Mouse (Mus musculus): ENCODE measurements at regions not wholly inside any gene's neighbourhood (a gene's known extent, or its start where the extent isn't known, plus 50 kb on each side); places are given as distances from the start of the nearest gene placed in this dataset.

DNA sequence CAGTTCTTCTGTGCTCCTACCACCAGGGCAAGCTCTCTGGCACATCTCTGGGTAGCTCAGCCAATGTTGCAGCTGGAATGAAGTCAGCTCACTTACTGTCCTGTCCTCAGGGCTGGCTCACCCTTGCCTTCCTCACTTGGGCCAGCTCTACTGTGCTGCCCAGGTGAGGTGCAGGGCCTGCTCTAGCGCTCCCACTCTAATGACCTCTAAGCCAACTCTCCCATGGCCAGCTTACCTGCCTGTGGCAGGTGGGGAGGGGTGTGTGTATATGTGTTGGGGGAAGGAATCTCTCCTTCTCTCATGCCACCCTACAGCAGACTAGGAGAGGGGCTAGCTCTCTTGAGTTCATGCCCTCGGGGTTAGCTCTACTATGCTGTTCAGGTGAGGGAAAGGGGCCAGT is 275.6 kb upstream of the Ptger4 start:
- no peaks in the 10 kb centered on the region for H3K4me1 ChIP-seq (ENCODE audit: control insufficient read depth, insufficient read depth, low read depth, low read length)
- H3K9ac ChIP-seq (ENCODE audit: low read depth, low read length) = no peak overlapping the region
- no peak for ATAC-seq
- H3K9me3 ChIP-seq (ENCODE audit: control insufficient read depth, low read length) = no peaks in the 10 kb centered on the region
- no peak overlapping the region for H3K27ac ChIP-seq (ENCODE audit: low read depth, low read length)
- H3K4me2 ChIP-seq (ENCODE audit: low read length) = no peak overlapping the region
- H3K4me3 ChIP-seq (ENCODE audit: low read length) = no peak overlapping the region
- H3K36me3 ChIP-seq (ENCODE audit: control insufficient read depth, insufficient read depth, low read length) = no peaks in the 10 kb centered on the region
- 84% methylated on average over 2 of the region's 2 CpGs for WGBS
- no peaks in the 10 kb centered on the region for H3K27me3 ChIP-seq (replicated peaks; ENCODE audit: control insufficient read depth, insufficient read depth, low read length)

DNA sequence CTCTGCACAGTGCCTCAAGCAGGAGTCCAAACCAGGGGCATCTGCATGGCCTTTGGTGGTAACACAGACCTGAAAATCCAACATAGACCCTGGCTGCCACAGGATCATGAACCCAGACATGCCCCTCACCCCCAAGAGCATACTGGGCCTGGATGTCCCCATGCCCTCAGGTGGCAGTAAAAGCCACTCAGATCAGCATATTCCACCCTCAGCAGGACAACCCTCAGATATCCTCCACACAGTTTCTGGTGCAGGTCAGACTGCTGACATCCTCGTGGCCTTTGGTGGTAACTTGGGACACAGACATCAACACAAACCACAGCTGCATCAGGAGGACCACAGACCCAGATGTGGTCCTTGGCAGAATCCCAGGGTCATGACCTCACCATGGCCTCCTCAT is 276.0 kb upstream of the Ptger4 start:
- Histone ChIP-seq H3K27me3 (replicated peaks; ENCODE audit: control insufficient read depth, insufficient read depth, low read length) (no peaks in the 10 kb centered on the region), H3K9me3 (ENCODE audit: control insufficient read depth, low read length) (no peaks in the 10 kb centered on the region), H3K9ac (ENCODE audit: low read depth, low read length) (no peak overlapping the region), H3K4me3 (ENCODE audit: low read length) (no peak overlapping the region), H3K27ac (ENCODE audit: low read depth, low read length) (no peak overlapping the region), H3K4me2 (ENCODE audit: low read length) (no peak overlapping the region), H3K36me3 (ENCODE audit: control insufficient read depth, insufficient read depth, low read length) (no peaks in the 10 kb centered on the region), H3K4me1 (ENCODE audit: control insufficient read depth, insufficient read depth, low read depth, low read length) (no peaks in the 10 kb centered on the region)
- ATAC-seq = no peak
- WGBS = 94% methylated on average over 1 of the region's 1 CpGs

DNA sequence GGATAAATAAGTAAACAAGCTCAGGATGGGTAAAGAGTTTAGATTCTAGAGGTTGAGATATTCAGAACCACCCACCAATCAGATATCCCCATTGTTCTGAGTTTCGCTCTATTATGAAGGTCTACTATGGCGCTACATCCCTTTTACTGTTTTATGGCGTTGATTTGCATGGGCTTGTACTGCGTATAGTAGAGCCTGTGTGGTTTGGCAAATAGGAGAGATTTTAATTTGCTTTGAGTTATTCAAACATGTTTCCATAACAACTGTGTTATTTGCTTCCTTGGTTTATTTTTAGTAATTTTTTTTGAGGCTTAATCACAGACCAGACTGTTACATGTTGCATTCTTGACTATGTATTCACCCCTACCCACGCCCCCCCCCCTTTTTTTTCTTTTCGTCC is 284.6 kb upstream of the Ptger4 start:
- Histone ChIP-seq H3K4me3 (ENCODE audit: low read length) (no peak overlapping the region), H3K36me3 (ENCODE audit: control insufficient read depth, insufficient read depth, low read length) (no peaks in the 10 kb centered on the region), H3K9me3 (ENCODE audit: control insufficient read depth, low read length) (no peaks in the 10 kb centered on the region), H3K4me1 (ENCODE audit: control insufficient read depth, insufficient read depth, low read depth, low read length) (no peaks in the 10 kb centered on the region), H3K27ac (ENCODE audit: low read depth, low read length) (no peak overlapping the region), H3K4me2 (ENCODE audit: low read length) (no peak overlapping the region), H3K27me3 (replicated peaks; ENCODE audit: control insufficient read depth, insufficient read depth, low read length) (no peaks in the 10 kb centered on the region), H3K9ac (ENCODE audit: low read depth, low read length) (no peak overlapping the region)
- WGBS = 95% methylated on average over 6 of the region's 6 CpGs
- no peak; the same call in 1 of the 2 replicates for ATAC-seq

DNA sequence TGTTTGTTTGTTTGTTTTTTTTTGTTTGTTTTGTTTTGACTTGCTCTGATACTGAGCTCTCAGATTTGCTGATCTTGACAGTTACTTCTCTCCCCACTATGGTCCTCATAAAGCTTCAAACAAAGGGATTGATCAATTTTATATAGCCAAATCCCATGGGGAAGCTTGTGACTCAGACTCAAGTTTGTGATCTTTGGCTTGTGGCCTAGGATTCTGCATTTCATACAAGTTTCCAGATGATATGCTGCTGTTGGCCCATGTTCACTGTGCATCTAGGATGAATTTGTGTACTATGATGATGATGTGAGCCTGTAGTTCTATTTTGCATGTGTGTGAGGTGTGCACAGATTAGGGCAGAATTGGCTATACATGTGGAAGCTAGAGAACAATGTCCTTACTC is 289.7 kb upstream of the Ptger4 start:
- no peaks in the 10 kb centered on the region for H3K36me3 ChIP-seq (ENCODE audit: control insufficient read depth, insufficient read depth, low read length)
- H3K4me3 ChIP-seq (ENCODE audit: low read length) = no peak overlapping the region
- no peak overlapping the region for H3K9ac ChIP-seq (ENCODE audit: low read depth, low read length)
- H3K27me3 ChIP-seq (replicated peaks; ENCODE audit: control insufficient read depth, insufficient read depth, low read length) = no peaks in the 10 kb centered on the region
- no peak for ATAC-seq
- no peaks in the 10 kb centered on the region for H3K9me3 ChIP-seq (ENCODE audit: control insufficient read depth, low read length)
- no peaks in the 10 kb centered on the region for H3K4me1 ChIP-seq (ENCODE audit: control insufficient read depth, insufficient read depth, low read depth, low read length)
- H3K27ac ChIP-seq (ENCODE audit: low read depth, low read length) = no peak overlapping the region
- no peak overlapping the region for H3K4me2 ChIP-seq (ENCODE audit: low read length)

DNA sequence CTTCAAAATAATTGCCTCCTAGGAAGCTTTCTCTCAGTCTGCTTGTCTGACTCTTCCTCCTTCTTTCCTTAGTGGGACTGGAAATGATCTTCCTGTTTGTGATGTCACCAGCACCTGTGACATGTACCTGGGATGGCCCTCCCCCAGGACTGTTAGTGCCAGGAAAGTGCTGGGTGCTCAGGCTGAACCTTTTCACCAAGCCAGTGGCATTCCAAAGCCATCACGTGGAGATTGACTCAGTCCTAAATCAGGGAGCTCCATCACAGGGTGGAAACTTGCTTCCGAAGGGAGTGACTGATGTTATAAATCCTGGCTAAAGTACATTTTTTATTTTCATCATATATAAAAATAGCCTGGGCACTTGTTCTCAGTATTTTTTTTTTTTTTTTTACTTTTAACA is 293.4 kb upstream of the Ptger4 start:
- H3K27ac ChIP-seq (ENCODE audit: low read depth, low read length) = no peak overlapping the region
- WGBS = 73% methylated on average over 2 of the region's 2 CpGs
- H3K4me2 ChIP-seq (ENCODE audit: low read length) = no peak overlapping the region
- H3K9ac ChIP-seq (ENCODE audit: low read depth, low read length) = no peak overlapping the region
- H3K9me3 ChIP-seq (ENCODE audit: control insufficient read depth, low read length) = no peaks in the 10 kb centered on the region
- H3K27me3 ChIP-seq (replicated peaks; ENCODE audit: control insufficient read depth, insufficient read depth, low read length) = no peaks in the 10 kb centered on the region
- no peaks in the 10 kb centered on the region for H3K36me3 ChIP-seq (ENCODE audit: control insufficient read depth, insufficient read depth, low read length)
- no peaks in the 10 kb centered on the region for H3K4me1 ChIP-seq (ENCODE audit: control insufficient read depth, insufficient read depth, low read depth, low read length)
- H3K4me3 ChIP-seq (ENCODE audit: low read length) = no peak overlapping the region
- ATAC-seq = no peak

DNA sequence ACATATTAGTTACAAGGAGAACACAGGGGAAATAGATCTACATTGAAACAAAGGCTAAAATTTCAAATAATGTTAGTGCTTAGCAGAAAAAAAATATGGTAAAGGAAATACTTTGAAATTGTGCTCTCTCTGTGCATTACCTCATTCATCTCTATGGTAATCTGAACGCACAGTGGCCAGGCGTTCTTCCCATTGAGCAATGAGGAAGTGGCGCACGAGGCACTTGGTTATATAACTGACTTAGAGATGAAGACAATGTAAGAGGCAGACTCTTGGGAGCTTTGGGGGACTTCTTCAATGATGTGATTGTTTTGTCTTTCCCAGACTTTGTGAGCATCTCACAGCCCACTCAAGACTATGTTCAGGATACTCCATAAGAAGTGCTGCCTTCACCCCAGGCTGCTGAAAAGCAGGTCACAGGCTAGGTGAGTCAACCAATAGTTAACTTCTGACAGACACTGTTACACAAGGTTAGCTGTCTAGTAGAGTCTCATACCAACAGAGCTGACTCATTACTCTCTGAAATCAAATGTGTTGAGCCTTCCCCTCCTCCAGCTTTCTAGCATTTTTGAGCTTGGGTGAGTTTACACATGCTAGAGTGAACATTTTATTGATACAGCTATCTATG is 295.4 kb upstream of the Ptger4 start:
- H3K27me3 ChIP-seq (replicated peaks; ENCODE audit: control insufficient read depth, insufficient read depth, low read length) = no peaks in the 10 kb centered on the region
- no peak overlapping the region for H3K4me2 ChIP-seq (ENCODE audit: low read length)
- 85% methylated on average over 4 of the region's 4 CpGs for WGBS
- H3K27ac ChIP-seq (ENCODE audit: low read depth, low read length) = no peak overlapping the region
- no peaks in the 10 kb centered on the region for H3K4me1 ChIP-seq (ENCODE audit: control insufficient read depth, insufficient read depth, low read depth, low read length)
- H3K9ac ChIP-seq (ENCODE audit: low read depth, low read length) = no peak overlapping the region
- H3K9me3 ChIP-seq (ENCODE audit: control insufficient read depth, low read length) = no peaks in the 10 kb centered on the region
- H3K4me3 ChIP-seq (ENCODE audit: low read length) = no peak overlapping the region
- H3K36me3 ChIP-seq (ENCODE audit: control insufficient read depth, insufficient read depth, low read length) = no peaks in the 10 kb centered on the region
- ATAC-seq = no peak

DNA sequence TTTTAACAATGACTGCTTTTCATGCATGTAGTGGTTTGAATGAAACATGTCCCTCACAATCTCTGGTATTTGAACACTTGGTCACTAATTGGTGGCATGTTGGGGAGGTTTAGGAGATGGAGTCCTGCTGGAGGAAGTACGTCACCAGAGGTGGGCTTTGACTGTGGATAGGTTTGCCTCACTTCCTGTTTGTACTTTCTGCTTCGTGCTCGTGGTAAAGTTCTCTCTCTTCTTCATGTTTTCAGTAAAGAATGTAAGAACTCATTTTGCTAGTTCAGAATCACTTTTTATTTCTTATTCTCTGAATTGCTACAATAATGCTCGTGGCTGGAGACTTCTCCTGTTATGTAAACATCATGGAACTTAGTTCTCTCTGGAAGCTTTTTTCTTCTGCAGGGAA is 310.5 kb upstream of the Ptger4 start:
- no peaks in the 10 kb centered on the region for H3K9me3 ChIP-seq (ENCODE audit: control insufficient read depth, low read length)
- H3K4me1 ChIP-seq (ENCODE audit: control insufficient read depth, insufficient read depth, low read depth, low read length) = no peaks in the 10 kb centered on the region
- no peak for ATAC-seq
- no peak overlapping the region for H3K27ac ChIP-seq (ENCODE audit: low read depth, low read length)
- no peaks in the 10 kb centered on the region for H3K27me3 ChIP-seq (replicated peaks; ENCODE audit: control insufficient read depth, insufficient read depth, low read length)
- H3K36me3 ChIP-seq (ENCODE audit: control insufficient read depth, insufficient read depth, low read length) = no peaks in the 10 kb centered on the region
- no peak overlapping the region for H3K9ac ChIP-seq (ENCODE audit: low read depth, low read length)
- no peak overlapping the region for H3K4me3 ChIP-seq (ENCODE audit: low read length)
- H3K4me2 ChIP-seq (ENCODE audit: low read length) = no peak overlapping the region
- 85% methylated on average over 4 of the region's 4 CpGs for WGBS

DNA sequence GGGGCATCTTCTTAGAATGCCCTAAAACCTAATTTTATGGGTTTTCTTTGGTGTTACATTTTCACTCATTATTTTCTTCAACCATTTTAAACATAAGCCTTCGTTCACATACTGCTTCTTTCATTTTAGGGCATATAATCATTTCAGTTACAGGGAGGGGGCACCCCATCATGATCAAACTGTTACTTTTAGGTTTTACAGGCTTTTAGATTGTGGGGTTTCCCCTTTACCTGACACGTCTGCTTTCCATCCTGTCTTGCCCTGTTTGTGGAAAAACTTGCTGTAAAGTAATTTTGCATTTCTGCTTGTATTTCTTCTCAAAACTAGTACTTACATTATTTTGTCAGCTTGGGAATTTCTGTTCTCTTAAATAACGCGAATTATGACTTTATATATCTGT is 310.9 kb upstream of the Ptger4 start:
- Histone ChIP-seq H3K9ac (ENCODE audit: low read depth, low read length) (no peak overlapping the region), H3K4me3 (ENCODE audit: low read length) (no peak overlapping the region), H3K27me3 (replicated peaks; ENCODE audit: control insufficient read depth, insufficient read depth, low read length) (no peaks in the 10 kb centered on the region), H3K9me3 (ENCODE audit: control insufficient read depth, low read length) (no peaks in the 10 kb centered on the region), H3K4me2 (ENCODE audit: low read length) (no peak overlapping the region), H3K27ac (ENCODE audit: low read depth, low read length) (no peak overlapping the region), H3K36me3 (ENCODE audit: control insufficient read depth, insufficient read depth, low read length) (no peaks in the 10 kb centered on the region), H3K4me1 (ENCODE audit: control insufficient read depth, insufficient read depth, low read depth, low read length) (no peaks in the 10 kb centered on the region)
- whole genome bisulfite sequencing = 86% methylated on average over 4 of the region's 4 CpGs
- no peak for ATAC-seq

DNA sequence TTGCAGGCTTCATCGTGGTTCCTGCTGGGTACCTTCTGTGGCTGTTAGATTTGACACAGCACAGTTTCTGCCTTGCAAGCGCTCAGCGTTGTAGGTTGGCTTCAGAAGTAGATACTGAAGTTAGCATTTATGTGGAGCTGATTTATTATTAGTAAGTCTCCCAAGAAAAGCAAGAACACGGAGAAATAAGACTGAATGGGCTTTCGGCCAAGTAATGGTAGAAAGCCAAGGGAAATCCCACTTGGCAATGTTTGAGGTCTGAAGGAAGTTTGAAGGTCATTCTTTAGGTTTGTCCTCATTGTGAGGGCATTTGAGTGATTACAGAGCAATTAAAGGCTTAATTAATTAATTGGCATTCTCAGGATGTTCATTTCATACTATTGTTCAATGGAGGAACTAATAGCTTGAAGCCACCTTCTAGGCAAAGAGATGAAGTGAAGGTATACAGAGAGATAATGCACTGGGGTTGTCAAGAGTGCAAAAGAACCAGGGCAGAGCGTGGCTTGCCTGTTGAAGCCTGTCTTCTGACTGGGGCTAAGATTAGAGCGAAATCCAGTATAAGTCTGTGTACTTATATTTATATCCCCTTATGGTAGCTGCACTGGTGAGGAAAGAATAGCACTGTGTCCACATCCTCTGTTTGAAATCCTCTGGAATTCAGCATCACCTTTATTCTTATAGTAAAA is 311.5 kb upstream of the Ptger4 start:
- Histone ChIP-seq H3K27ac (ENCODE audit: low read depth, low read length) (no peak overlapping the region), H3K27me3 (replicated peaks; ENCODE audit: control insufficient read depth, insufficient read depth, low read length) (no peaks in the 10 kb centered on the region), H3K4me2 (ENCODE audit: low read length) (no peak overlapping the region), H3K4me3 (ENCODE audit: low read length) (no peak overlapping the region), H3K9ac (ENCODE audit: low read depth, low read length) (no peak overlapping the region), H3K36me3 (ENCODE audit: control insufficient read depth, insufficient read depth, low read length) (no peaks in the 10 kb centered on the region), H3K9me3 (ENCODE audit: control insufficient read depth, low read length) (no peaks in the 10 kb centered on the region), H3K4me1 (ENCODE audit: control insufficient read depth, insufficient read depth, low read depth, low read length) (no peaks in the 10 kb centered on the region)
- peak; percentile 17; the same call in 1 of the 2 replicates for ATAC-seq
- WGBS = 76% methylated on average over 7 of the region's 7 CpGs

Measured in hindbrain, embryonic 16.5 days (tissue).